Mouse (Mus musculus) limb, embryonic 14.5 days (tissue): ENCODE data around the gene Ryr1. TPM values are rescaled to one million over a fixed set of nuclear protein-coding genes. Genes with fewer than 3 reads are reported as not detected.

Source experiments
- ATAC-seq: fragments of 200-750 bp; cut with Nextera tagmentation; 2 replicates; pipeline ENCODE4 v1.8.0; 2017; ENCODE audit warnings: low read depth, moderate number of reproducible peaks, moderate TSS enrichment; ENCODE audit not compliant: low FRiP score
- DNase-seq: peaks from one replicate; pipeline ENCODE4 v3.0.0-alpha.2; 2015; ENCODE audit warnings: low spot score
- H3K27ac ChIP-seq: fragments of 300-500 bp; sonication (generic); replicated peaks from 2 replicates; pipeline ENCODE4 v1.5.1; 2014; ENCODE audit warnings: low read depth, mild to moderate bottlenecking, low read length, moderate library complexity, mixed read lengths
- H3K27me3 ChIP-seq: fragments of 300-500 bp; sonication (generic); 2 replicates; pipeline ENCODE4 v1.6.1; 2014; ENCODE audit warnings: low read length, mixed read lengths; ENCODE audit not compliant: control insufficient read depth, insufficient read depth
- H3K36me3 ChIP-seq: fragments of 300-500 bp; sonication (generic); 2 replicates; pipeline ENCODE4 v1.6.1; 2014; ENCODE audit warnings: mild to moderate bottlenecking, low read length, moderate library complexity, mixed read lengths; ENCODE audit not compliant: control insufficient read depth, insufficient read depth
- H3K4me1 ChIP-seq: fragments of 300-500 bp; sonication (generic); 2 replicates; pipeline ENCODE4 v1.6.1; 2014; ENCODE audit warnings: antibody characterized with exemption, low read length, mixed read lengths; ENCODE audit not compliant: control insufficient read depth, insufficient read depth
- H3K4me2 ChIP-seq: fragments of 300-500 bp; sonication (generic); replicated peaks from 2 replicates; pipeline ENCODE4 v1.6.1; 2014; ENCODE audit warnings: low read depth, mild to moderate bottlenecking, low read length, moderate library complexity; ENCODE audit not compliant: severe bottlenecking
- H3K4me3 ChIP-seq: fragments of 300-500 bp; sonication (generic); replicated peaks from 2 replicates; pipeline ENCODE4 v1.5.1; 2014; ENCODE audit warnings: low read length
- H3K9ac ChIP-seq: fragments of 300-500 bp; sonication (generic); 2 replicates; pipeline ENCODE4 v1.6.1; 2014; ENCODE audit warnings: mild to moderate bottlenecking, low read depth, low read length, moderate library complexity; ENCODE audit not compliant: severe bottlenecking
- H3K9me3 ChIP-seq: fragments of 300-500 bp; sonication (generic); 2 replicates; pipeline ENCODE4 v1.6.1; 2016; ENCODE audit warnings: low read length; ENCODE audit not compliant: control insufficient read depth
- POLR2A ChIP-seq: fragments of 200-500 bp; IDR thresholded peaks from 2 replicates; pipeline ENCODE4 v1.8.0; 2012; ENCODE audit warnings: inconsistent platforms, mild to moderate bottlenecking, moderate library complexity, borderline replicate concordance; ENCODE audit not compliant: insufficient read depth, insufficient read length; ENCODE audit errors: extremely low read depth
- WGBS: fragments of 180-500 bp; shearing (Covaris S2); extraction: QIAGEN DNeasy Blood & Tissue Kit; methylation state at CpG from one replicate; pipeline ENCODE4 v1.1.7; 2014; 5-methylcytosine and 5-hydroxymethylcytosine counted together
- polyA plus RNA-seq, 2 experiments: library from polyadenylated mRNA; depleted of rRNA in 1 of 2; stranded (reverse) in 1 of 2; unstranded in 1 of 2; fragments of >200 nt; fragmentation: Nextera tagmentation in 1 of 2; extraction: Ambion mirVana in 1 of 2; gene quantifications; 2 replicates each; pipeline versions ENCODE4 v1.2.1 to v1.2.3; 2012 to 2014

Ryr1 gene
- polyA plus RNA-seq, 2 experiments: 7.7 to 26.5 TPM

GRCm38 (mm10) chr7:29014984-29015383 lies 110.0 kb downstream of the Ryr1 start:
- Histone ChIP-seq H3K27me3 (peaks cover 23% of the 10 kb centered on the region; the same call in 1 of the 2 replicates), H3K9ac (no peak overlapping the region), H3K9me3 (peaks cover 8% of the 10 kb centered on the region; the same call in 1 of the 2 replicates), H3K4me2 (no peak overlapping the region), H3K27ac (no peak overlapping the region), H3K36me3 (no peaks in the 10 kb centered on the region), H3K4me3 (no peak overlapping the region), H3K4me1 (no peaks in the 10 kb centered on the region; the same call in 1 of the 2 replicates)
- DNase-seq: no peak
- ATAC-seq: no peak
- 92% methylated on average over 1 of the region's 1 CpGs for WGBS
- no peak for TF ChIP-seq POLR2A

- ATAC-seq (no peak), DNase-seq (no peak)
- no peaks in the 10 kb centered on the region for H3K36me3 ChIP-seq
- H3K4me2 ChIP-seq: no peak overlapping the region
- no peaks in the 10 kb centered on the region for H3K9me3 ChIP-seq
- H3K27me3 ChIP-seq: no peaks in the 10 kb centered on the region
- no peak overlapping the region for H3K4me3 ChIP-seq
- 78% methylated on average over 9 of the region's 9 CpGs for WGBS
- no peak overlapping the region for H3K9ac ChIP-seq
- no peaks in the 10 kb centered on the region for H3K4me1 ChIP-seq
- H3K27ac ChIP-seq: no peak overlapping the region
- TF ChIP-seq POLR2A: no peak
Observed at GRCm38 (mm10) chr7:29008714-29009113, 116.3 kb downstream of the Ryr1 start.

GRCm38 (mm10) chr7:29008171-29008570 lies 116.8 kb downstream of the Ryr1 start:
- no peaks in the 10 kb centered on the region for H3K36me3 ChIP-seq
- no peaks in the 10 kb centered on the region for H3K27me3 ChIP-seq
- H3K9ac ChIP-seq: no peak overlapping the region
- ATAC-seq: no peak
- no peak overlapping the region for H3K4me3 ChIP-seq
- H3K4me2 ChIP-seq: no peak overlapping the region
- no peaks in the 10 kb centered on the region for H3K9me3 ChIP-seq
- H3K4me1 ChIP-seq: no peaks in the 10 kb centered on the region
- WGBS: 93% methylated on average over 10 of the region's 10 CpGs
- no peak for TF ChIP-seq POLR2A
- no peak for DNase-seq
- H3K27ac ChIP-seq: no peak overlapping the region

GRCm38 (mm10) chr7:29007224-29008101 lies 117.5 kb downstream of the Ryr1 start:
- Histone ChIP-seq H3K36me3 (no peaks in the 10 kb centered on the region), H3K4me1 (no peaks in the 10 kb centered on the region), H3K4me3 (no peak overlapping the region), H3K27me3 (no peaks in the 10 kb centered on the region), H3K27ac (no peak overlapping the region), H3K9me3 (no peaks in the 10 kb centered on the region), H3K9ac (no peak overlapping the region), H3K4me2 (no peak overlapping the region)
- DNase-seq: no peak
- WGBS: 78% methylated on average over 9 of the region's 9 CpGs
- no peak for TF ChIP-seq POLR2A
- ATAC-seq: no peak

DNA sequence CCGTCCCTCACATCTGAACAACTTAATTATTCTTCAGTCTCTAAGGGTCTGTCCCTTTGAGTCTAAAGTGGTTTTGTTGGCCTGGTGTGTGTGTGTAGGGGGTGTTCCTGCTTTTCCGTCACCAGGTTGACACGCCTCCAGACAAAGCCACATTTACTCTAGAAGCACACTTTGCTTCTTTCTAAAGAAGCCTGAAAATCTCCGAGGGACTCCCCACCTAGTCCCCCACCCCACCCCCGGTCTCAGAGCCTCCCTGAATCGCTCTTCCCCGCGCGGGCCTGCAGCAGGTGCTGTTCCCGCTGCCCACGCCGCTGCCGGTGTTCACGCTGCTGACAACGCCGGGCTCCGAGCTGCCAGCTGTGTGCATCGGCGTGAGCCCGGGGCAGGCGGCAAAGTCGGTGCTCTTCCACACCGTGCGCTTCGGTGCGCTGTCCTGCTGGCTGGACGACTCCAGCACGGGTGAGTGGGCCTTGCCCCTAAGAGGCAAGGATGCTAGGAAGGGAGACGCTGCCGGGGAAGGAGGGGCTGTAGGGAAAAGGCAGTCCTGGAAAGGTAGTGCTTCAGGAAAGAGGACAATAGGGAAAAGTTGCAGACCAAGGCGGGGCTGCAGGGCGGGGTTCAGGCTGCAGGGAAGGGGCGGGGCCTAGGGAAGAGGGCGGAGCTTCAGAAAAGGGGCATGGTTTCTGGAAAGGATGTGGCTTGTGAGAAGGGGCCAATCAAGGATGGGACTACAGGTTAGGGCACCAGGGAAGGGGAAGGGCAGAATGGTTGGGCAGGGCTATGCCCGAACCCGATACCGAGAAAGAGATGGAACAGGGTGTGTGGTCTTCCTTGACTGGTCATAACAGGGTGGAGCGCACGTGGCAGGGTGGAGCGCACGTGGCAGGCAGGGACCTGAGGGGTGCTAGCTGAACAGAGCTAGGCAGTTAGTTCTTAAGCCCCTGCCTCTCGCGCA lies 124.1 kb downstream of the Ryr1 start:
- no peaks in the 10 kb centered on the region for H3K36me3 ChIP-seq
- H3K4me3 ChIP-seq: peak overlapping the region; percentile 52
- peak overlapping the region; percentile 80 for H3K27ac ChIP-seq
- no peaks in the 10 kb centered on the region for H3K4me1 ChIP-seq
- peak; percentile 65; the same call in 1 of the 2 replicates for TF ChIP-seq POLR2A
- DNase-seq: peak; percentile 72
- 5% methylated on average over 43 of the region's 43 CpGs for whole genome bisulfite sequencing
- peak overlapping the region; percentile 66 for H3K9ac ChIP-seq
- no peaks in the 10 kb centered on the region for H3K9me3 ChIP-seq
- H3K4me2 ChIP-seq: peak overlapping the region; percentile 86
- H3K27me3 ChIP-seq: no peaks in the 10 kb centered on the region
- peak; percentile 85 for ATAC-seq
